Mouse (Mus musculus): ENCODE measurements around the gene Gars.

- no peak for TF ChIP-seq CTCF (IDR thresholded peaks at IDR 0.05)
- TF ChIP-seq POLR2A (IDR thresholded peaks at IDR 0.05; ENCODE audit: insufficient read depth, low read depth, low read length): no peak
- TF ChIP-seq EP300 (IDR thresholded peaks at IDR 0.05; ENCODE audit: insufficient read depth, low read depth, low read length): no peak
Observed at GRCm38 (mm10) chr6:55045326-55045725, 7.5 kb downstream of the Gars start.

Measured in heart, adult 2 months (tissue).